Mouse (Mus musculus) lung, postnatal 0 days (tissue): ENCODE results near the gene Qsox1.

Source experiments
- CTCF ChIP-seq: IDR thresholded peaks from 2 replicates; pipeline ENCODE4 v1.5.1; 2016; ENCODE audit warnings: antibody characterized with exemption, mild to moderate bottlenecking
- EP300 ChIP-seq: IDR thresholded peaks from 2 replicates; pipeline ENCODE4 v1.6.1; 2016; ENCODE audit warnings: antibody characterized with exemption, mild to moderate bottlenecking, control low read depth

- TF ChIP-seq CTCF (no peak), EP300 (no peak)
These were observed 26.8 kb downstream of the Qsox1 start for GRCm38 (mm10) chr1:155785886-155786285.
